Mouse (Mus musculus): ENCODE results near the gene Vps13d.

Gene Vps13d

DNA sequence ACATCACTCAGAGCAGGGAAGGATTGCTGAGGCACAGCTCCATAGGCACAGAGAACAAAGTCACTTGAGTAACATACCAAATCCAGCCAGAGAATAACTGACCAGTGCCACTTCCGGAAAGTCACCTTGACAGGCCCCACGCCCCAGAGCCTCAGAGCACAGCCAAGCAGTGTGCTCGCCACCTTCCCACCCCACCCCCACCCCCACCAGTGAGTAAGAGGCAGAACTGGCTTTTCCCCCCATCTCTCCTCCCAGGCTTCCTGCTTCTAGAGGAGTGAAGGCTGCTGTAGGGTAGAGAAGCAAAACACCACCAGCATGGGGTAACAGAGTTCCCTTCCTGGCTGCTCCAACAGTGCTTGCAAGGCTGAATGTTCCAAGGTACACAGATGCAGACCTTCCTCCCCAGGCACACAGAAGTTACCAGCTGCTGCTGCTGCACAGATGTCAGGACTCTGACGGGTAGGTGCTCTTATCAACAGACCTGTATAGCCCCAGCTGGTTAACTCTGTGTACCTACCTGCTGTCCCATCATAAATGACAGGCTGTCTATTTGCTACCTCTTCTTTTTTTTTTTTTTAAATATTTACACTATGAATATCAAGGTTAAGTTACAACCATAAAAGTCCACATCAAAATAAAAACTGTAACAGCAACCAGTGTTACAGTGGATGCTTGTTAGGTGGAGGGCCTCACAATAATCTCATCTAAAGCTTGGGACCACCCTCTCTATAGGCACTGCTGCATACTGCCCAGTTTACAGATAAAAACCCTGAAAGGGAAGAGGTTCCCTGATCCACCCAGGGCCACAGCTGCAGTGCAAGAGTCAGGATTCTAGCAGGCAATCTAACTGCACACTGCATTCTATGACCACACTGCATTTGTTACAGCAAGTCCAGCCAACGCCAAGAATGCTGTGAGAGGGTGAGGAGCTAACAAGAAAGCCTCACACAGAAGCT is 47.5 kb downstream of the Vps13d start:
- no peak for DNase-seq (ENCODE audit: low spot score)

DNA sequence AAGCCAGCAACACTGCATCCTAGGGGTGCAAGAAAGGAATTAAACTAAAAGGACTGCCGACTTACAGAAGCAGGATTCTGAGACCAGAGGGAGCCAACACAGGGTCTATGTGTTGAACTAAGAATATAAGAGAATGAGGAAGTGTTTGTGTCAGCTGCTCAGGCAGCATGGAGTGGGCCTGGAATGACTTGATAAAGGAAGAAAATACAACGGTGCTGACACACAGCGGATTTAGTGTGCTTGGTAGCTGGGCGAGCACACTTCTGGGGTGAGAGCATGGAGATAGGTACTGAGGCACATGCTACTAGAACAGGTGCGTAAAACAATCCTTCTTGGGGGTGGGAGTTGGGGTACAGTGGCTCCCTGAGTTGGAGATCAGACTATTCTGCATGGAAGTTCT is 51.3 kb downstream of the Vps13d start:
- no peak for DNase-seq (ENCODE audit: low spot score)

DNA sequence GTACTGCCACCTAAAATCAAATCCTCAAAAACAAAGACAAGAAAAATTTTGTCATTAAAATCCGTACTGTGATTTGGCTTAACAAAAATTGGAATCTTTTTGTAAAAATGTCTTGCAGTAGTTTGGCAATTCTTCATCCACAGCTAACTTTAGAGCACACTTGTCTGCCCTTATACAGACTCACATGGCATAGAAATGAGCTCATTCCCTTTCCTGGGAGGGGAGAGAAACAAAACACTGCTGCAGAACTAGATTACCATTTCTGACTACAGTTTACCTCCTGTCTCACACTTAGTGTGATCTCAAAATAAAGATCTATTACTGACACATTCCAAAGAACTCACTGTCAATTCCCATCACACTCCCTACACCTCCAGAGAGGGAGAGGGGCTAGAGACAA is 58.1 kb downstream of the Vps13d start:
- DNase-seq (ENCODE audit: low spot score), result no peak

DNA sequence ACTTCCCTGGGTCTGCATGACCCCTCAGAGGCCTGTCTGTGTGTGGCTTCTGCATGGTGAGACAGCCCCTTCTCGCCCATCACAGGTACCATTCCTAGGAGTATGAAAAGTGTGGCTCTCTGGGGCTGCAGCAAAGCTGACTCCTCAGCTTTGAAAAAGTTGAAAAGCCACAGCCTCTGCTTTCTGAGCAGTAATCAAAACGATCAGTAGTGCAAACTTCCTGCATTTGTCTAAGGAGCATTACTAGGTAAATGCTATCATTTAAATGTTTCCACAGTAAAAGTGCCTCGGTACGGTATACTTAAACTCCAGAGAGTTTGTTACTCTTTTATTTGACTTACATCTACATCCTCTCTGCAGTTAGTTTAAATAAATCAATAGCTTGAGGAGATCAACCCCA is 59.3 kb downstream of the Vps13d start:
- no peak for DNase-seq (ENCODE audit: low spot score)

DNA sequence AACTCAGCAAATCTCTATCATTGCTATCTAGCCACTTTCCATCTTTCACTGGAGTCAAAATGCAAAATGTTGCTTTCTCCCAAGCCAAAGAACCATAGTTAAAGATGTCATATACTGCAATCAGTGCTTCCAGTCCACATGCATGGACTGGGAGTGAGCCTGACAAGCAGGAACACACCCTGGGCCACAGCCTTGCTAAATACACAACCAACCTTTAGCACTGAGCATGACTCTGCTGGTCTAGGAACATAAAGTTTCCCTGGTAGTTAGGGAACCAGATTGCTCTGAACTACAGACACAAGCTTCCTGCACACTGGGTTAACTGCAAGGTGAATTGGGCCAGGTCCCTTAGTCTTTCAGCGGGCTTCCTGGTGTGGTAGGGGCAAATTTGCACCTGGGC is 64.0 kb downstream of the Vps13d start:
- no peak for DNase-seq (ENCODE audit: low spot score)

DNA sequence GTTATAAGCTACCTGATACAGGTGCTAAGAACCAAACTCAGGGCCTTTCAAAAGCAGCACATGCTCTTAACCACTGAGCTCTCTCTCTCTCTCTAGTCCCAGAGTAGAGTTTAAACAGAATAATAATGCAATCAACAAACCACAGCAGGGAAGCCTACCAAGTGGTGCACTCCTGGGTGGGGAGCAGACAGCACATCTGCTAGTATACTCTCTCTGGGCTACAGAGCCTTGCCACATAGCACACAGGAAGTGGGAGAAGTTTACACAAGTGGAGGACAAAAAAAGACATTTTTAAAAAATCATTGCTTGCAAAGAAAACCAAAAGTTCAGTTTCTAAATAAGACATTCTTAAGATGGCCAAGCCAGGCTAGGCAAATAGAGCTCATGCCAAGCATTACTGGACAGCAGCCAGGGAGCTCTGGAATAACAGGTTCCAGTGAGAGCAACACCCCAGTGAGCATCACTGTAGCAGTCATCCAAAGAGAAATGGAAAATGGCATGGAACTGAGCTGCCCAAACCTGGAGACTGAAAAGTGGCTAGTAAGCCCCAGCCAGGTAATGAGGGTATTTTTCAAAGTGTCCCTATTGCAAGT is 64.8 kb downstream of the Vps13d start:
- no peak for DNase-seq (ENCODE audit: low spot score)

DNA sequence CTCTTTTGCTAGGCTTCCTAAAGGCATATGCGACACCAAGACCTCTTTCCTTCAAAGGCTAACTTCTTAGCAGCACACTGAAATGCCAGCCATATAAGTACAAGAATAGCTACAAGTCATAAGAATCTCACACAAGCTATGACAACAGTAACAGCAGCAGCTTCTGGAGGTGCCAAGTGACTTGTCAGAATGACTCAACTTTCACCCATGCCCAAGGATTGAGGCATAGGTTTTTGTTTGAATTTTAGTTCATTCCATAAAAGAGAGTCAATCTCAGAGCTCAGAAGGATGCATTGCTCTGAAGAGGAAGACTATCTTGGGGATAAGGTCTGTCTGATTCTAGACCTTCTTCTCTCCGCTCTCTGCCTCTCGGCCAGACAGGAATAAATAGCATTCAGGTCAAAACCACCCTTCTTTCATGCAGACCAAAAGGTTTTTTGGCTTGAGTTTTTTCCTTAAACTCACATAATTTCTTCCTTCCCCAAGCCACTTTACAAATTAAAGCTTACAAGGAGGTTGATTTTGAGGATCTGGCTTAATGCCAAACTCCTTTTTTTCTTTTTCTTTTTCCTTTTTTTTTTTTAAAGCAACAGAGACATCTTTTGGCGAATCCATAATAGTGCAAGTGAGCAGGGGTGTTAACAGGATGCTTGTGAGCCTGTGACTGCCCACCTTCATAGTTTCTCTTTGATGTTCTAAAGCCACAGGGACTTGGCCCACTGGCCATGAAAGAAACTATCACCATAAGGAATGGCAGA is 69.2 kb downstream of the Vps13d start:
- no peak for DNase-seq (ENCODE audit: low spot score)

DNA sequence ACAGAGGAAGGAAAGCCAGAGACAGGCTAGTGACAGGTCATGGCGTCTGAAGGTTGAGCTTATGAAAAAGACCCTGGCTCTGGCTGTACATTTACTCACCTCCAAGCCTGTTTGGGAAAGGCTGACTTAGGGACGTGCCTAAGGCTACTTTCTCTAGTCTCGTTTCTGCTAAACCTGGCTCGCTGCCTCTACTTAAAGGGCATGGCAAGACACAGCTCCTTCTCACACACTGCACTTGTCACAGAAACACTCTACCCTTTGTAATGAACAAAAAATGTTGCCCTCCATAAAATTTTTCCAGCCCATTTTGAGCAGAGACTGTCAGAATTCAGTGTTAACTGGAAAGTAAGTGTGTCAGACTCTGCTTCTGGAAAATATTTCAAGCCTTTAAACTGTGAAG is 70.4 kb downstream of the Vps13d start:
- no peak for DNase-seq (ENCODE audit: low spot score)

DNA sequence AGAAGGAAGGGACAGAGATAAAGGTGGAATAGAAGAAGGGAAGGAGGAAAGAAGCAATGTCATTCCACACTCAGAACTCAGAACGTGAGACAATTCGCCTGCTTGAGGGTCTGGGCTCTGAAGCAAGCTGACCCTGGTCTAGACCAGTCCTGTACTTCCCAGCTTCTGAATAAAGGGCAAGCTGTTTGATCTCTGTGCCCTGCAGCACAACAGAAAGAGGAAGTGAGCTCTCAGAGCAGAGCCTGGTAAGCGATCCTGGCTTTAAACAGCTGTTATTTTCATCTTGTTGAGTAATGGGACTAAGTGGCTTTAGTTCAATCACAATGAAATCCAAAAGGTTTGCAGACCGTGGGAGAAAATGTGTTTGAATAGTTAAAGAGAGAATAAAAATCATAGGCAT is 83.2 kb downstream of the Vps13d start:
- no peak for DNase-seq (ENCODE audit: low spot score)

DNA sequence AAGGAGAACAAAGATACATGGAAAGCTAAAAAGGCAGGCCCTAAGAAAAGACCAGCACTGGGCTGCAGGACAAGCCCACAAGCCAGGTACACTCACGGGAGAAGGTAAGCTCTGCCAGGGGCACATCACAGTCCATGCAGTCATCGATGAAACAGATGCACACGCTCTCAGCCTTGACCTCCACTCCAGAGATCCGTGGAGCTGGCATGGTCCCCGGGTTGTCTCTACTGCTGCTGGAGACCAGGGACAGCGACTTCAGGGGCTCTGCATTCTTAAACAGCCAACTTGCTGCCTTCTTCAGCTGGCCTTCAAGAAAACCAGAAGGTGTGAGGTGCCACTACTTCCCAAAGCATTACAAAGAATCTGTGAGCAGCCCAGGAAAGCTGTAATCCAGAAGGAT is 84.1 kb downstream of the Vps13d start:
- DNase-seq (ENCODE audit: low spot score), result no peak

DNA sequence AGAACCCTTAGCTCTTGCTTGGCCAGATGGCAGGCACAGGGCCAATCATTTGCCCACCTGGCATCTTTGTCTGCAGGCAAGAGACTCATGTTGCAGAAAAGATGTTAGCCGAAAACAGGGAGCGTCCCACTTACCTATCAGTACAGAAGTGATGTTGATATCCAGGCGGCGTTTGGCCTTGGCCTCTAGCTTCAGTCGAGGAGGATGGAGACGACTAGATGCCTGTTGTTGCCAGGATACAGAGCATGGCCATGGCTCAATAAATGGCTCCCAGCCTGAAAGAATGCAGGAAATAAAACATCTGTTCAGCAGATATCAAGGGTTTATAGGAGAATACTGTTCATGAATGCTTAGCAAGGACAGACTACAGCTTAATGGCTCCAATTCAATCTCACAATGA is 88.0 kb downstream of the Vps13d start:
- no peak for DNase-seq (ENCODE audit: low spot score)

DNA sequence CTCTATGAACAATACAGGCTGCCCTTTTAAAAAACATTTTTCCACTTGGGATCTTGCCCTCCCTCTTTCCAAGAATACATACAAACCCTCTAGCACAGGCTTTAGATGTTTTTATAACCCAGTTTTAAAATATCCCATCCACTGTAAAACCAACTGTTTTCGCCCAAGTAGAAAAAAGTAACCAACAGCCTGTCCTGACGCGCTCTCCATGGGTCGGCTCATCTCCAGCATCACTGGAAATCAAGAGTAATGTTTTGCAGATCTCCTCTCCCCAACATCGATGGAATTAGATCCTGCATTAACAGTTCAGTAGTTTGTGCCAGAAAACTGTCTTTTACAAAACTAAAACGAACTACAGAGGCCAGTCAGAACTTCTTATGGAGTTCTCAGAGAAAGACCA is 89.5 kb downstream of the Vps13d start:
- no peak for DNase-seq (ENCODE audit: low spot score)

DNA sequence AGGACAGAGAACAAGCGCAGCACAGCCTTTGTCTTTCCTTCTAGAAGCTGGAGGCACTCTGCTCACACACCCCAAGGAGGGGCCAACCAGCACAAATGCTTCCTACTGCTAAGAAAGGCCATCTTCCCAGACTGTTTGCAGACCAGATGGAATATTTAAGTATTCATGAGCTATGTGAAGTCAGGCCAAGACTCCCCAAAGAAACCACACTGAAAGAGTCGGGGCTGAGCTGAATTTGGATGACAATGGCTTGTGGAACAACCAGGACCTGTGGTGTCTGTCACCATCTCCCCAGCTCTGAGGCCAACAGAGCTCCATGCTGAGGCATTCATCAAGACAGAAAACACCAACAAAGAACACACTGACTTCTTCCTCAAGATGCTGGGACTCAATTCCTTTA is 89.9 kb downstream of the Vps13d start:
- no peak for DNase-seq (ENCODE audit: low spot score)

DNA sequence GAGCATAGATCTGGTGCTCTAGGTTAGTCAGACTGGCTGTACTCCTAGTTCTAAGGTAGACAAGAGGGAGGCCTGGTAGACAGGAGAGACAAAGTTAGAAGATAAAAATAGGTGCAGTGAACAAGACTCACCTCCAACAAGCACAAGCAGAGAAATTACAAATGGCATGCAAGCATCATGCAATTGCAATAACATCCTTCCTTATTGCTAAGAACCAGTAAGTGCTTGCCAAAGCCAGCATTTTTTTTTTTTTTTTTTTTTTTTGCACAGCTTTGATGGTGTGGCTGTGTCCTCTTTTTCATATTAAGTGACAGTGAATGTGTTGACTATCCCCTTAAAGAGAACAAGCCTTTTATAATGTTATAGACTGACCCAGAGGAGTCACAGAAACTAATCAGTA is 91.2 kb downstream of the Vps13d start:
- DNase-seq (ENCODE audit: low spot score), result no peak

DNA sequence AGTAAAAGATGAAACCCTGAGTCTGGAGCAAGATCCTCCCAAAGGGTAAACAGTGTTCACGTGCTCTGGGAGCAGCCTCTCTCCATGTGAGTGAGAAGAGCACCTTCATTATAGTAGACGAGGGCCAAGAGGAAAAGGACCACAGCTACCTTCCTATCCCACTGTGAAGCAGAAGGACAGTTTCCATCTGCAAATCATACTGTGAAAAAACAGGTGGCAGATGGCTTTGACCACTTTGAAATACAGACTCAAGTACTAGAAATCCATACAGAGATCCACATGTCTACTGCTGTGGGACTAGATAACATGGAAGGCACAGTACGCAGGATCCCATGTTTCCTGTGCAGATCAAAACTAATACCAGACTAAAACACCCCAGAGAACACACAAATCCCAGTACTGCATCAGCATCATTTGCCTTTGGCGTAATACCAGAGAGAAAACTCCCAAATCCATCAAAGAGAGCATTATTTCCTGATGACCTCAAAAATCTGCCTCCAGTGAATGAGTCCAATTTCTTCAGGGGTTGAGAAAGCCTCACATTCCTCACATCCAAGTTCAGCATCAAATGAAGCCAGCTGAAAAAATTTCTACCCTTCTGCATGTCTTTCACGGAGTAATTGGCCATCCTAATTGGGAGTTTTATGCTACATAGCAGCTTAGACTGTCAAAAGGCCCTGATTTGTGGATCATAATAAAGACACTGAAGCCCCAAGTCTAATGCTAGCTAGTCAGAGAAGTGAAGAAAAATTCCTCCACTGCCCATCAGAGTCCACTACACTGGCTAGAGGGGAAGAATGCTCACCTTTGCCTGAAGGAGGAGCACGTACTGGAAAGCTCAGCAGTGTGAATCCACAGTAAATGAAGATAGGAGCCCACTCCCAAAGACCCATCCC is 92.7 kb downstream of the Vps13d start:
- no peak for DNase-seq (ENCODE audit: low spot score)

DNA sequence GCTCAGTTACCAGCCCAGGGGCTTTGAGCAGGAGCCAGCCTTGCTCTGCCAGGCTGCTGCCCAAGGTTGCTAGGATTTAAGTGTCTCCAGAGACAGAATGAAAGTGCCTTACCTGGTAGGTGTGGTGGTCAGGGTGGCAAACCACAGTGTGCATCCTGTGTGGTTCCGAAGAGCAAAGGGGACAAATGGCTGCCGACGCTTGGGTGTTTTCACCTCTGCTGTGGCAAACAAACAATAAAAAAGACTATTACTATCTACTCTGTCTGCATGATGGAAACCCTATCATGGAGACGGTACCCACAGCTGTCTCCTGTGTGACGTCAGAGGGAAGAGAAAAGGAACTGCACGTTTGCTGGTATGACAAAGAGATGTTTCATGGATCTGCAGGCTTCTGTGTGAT is 95.0 kb downstream of the Vps13d start:
- no peak for DNase-seq (ENCODE audit: low spot score)

DNA sequence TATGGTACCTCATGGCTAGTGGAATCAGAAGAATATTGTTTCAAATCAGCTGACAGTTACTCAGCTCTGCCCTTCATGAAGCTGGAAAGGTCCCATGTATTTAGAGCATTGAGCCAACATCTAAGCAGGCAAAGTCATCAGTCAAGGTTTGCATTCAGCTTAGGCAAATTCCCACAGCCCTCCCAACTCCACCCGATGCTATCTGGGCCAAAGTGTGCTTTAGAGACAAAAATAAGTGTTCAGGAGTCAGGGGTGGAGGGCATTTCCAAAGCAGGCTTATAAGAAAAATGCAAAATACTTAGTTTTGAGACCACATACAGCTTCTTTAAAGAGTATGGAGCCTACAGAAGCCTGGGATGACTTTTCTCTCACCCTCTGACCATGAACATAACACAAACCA is 95.5 kb downstream of the Vps13d start:
- no peak for DNase-seq (ENCODE audit: low spot score)

DNA sequence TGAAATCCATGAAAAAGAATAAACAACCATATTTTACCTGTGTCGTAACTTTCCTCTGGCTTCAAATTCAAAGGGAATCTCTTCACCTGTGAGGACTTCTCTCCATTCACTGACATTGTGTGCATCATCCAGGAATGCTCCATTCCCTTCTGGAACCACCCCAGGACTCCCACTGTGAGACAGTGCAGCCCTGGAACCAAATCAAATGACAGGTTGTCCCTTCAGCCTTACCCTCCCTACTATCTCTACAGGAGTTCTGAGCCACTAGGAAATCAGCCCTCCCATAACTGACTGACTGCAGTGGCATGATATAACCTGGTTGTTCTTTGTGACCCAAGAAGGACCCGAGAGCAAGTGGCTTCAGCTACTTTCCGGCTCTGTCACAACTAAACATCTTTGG is 96.8 kb downstream of the Vps13d start:
- DNase-seq (ENCODE audit: low spot score), result no peak

DNA sequence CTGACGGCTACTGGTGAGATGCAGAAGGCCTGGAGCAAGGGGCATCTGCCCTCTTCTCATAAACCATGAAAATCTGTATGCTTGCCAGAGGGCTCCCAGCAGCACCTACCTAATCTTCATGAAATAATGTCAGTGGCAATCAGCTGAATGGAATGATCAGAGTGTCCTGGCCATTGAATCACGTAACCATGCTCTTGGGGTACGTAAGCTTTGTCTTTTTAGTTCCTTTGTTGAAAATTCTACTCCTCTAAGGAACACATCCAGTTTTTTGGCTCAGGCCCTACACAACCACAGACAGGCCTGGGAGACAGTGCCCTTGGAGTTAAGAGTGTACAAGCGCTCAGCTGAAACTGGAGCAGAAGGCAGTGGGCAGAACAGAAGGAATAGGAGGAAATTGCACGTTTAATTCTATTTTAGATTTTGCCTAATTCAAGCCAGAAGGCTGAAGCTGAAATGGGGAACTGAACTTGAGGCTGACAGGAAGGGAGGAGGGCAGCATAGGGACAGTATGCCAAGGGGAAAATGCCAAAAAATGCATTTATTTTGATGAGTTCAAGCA is 98.2 kb downstream of the Vps13d start:
- no peak for DNase-seq (ENCODE audit: low spot score)

DNA sequence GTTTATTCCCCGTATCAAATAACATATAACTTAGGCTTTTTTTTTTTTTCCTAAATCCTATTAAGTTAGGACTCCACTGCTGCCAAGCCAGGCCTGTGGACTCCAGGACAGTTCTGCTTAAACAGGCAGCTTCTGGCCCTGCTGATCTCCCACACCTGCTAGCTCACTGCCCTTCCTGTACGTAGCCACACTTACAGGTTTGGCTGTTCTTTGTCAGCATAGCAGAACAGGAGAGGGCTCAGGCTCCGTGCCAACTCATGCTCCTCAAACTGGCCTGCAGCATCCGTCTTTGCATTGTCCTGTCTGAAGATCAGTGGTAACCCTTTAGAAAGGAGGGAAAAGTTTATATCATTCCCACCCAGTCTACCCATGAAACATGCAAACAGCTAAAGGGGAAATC is 108.3 kb downstream of the Vps13d start:
- DNase-seq (ENCODE audit: low spot score), result no peak

DNA sequence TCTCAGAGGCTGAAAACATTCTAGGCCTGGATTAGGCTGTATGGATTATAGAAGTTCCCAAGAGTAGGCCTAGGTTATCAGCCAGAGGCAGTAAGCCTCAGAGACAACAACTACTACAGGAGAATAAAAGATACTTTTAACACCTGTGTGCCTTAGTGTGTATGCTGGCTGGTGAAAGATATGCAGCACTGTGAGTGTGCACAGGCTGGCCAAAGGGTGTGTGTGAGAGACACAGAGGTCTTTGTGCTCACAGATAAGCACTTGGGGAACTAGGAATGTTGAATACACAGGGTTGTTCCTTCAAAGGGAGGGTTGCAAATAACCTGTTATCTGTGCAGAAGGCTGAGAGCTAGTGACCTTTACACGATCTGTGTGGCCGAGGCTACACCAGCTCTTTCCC is 115.5 kb downstream of the Vps13d start:
- DNase-seq (ENCODE audit: low spot score), result no peak

DNA sequence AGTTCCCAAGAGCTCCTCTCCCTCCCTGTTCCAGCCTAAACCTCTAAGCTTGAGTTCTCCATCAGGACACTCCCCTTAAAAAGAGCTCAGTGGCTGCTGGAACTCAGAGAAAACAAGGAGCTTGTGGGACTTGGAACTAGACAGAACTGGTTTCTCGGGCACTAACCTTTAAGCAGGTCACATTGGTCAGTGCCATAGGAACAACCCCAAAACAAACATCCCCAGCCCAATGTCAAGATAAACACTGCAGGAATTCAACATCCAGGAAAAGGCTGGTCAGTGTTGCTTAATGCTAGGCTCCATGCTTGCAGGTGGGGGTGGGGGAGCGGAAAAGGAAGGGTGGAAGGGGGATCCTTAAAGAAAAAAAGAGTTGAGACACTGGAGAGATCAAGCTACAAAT is 120.5 kb downstream of the Vps13d start:
- no peak for DNase-seq (ENCODE audit: low spot score)

Data from spleen, adult 12 weeks (tissue).